Mouse (Mus musculus): ENCODE results near the gene Ccdc62. TPM values are rescaled to one million over a fixed set of nuclear protein-coding genes. Genes with fewer than 3 reads are reported as not detected.

The Ccdc62 gene
- polyA plus RNA-seq, 1 experiment, result 11.5 TPM

DNA sequence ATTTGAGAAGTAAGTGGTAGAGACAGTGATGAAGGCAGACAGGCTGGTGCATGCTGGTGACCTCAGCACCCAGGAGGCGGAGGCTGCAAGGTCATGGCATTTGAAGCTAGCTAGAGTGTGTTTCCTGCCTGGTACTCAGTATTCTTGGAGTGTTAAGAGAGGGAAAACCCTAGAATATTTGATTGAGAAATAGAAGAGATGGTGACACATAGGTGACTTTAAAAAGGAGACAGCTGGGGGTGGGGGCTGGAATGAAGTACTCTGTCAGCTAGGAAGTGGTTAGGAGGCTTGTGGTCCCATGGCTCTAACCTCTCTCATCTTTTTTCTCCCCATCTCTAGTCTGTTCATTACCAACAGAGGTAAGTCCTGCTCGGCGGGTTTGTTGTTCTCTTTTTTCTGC is 15.6 kb upstream of the Ccdc62 start:
- Histone ChIP-seq H3K4me1 (ENCODE audit: control insufficient read depth, insufficient read depth, insufficient read length, low read length) (peaks cover 2% of the 10 kb centered on the region; the same call in 1 of the 2 replicates), H3K4me3 (ENCODE audit: insufficient read depth, low read depth, low read length) (no peak overlapping the region), H3K27ac (replicated peaks; ENCODE audit: low read depth, low read length) (no peak overlapping the region)

DNA sequence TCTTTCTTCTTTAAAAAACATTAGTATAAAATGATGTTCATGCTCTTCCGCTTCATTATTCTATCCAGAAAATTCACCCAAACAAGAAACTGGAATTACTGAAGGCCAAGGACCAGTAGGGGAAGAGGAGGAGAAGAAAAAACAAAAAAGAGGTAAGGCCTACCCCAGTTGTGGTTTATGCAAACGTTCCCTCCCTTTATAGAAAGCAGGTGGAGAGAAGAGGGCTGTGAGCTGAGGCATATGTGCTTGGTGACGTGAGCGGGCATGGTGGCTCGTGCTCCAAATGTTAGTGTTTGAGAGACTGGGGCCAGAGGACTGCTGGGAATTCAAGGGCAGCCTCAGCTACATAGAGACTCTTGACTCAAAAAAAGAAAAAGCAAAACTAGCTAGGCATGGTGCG is 8.4 kb upstream of the Ccdc62 start:
- Histone ChIP-seq H3K4me3 (ENCODE audit: insufficient read depth, low read depth, low read length) (no peak overlapping the region), H3K4me1 (ENCODE audit: control insufficient read depth, insufficient read depth, insufficient read length, low read length) (no peaks in the 10 kb centered on the region), H3K27ac (replicated peaks; ENCODE audit: low read depth, low read length) (no peak overlapping the region)

DNA sequence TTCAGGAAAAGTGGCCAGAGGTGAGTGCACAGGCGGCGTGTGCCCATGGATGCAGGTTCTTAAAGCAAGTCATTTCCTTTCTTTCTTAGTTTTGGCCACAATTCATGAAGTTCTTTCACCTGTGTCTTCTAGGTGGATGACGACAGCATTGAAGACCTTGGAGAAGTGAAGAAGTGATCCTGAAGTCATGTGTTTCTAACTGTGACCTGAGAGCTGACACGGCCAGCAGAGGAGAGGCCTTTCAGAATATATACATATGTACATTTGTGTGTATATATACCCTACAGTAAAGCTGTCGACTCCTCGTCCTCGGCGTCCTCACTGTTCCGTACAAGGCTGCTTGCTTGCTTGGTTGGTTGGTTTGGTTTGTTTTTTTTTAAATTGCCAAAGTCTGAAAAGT is 3.4 kb upstream of the Ccdc62 start, which contains the start of gene Gm43518:
TSS of gene Gm43518 (plus strand) at position 301 of the 400 bp plus-strand sequence.
- Histone ChIP-seq H3K4me3 (ENCODE audit: insufficient read depth, low read depth, low read length) (no peak within 1 kb of the TSS), H3K4me1 (ENCODE audit: control insufficient read depth, insufficient read depth, insufficient read length, low read length) (peaks cover 2% of the 10 kb centered on the region), H3K27ac (replicated peaks; ENCODE audit: low read depth, low read length) (no peak within 1 kb of the TSS)

DNA sequence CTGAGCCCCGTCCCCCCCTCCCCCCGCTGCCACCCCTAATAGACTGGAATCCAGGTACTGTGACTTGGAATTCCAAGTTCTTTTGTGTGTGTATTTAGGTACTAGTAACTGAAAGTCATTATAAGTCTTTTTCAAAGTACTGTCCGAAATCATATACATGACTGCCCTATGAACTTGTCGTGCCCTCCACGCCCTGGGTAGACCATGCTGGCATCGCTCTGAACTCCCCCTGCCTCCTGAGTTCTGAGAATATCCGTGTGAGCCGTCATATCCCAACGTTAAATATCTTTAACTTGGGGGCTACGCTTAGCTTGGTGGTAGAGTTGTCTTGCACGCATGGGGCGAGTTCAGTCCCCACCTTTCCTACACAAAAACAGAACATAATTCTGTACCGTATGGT is 652 bp downstream of the Ccdc62 start:
- Histone ChIP-seq H3K27ac (replicated peaks; ENCODE audit: low read depth, low read length) (no peak overlapping the region), H3K4me1 (ENCODE audit: control insufficient read depth, insufficient read depth, insufficient read length, low read length) (peaks cover 2% of the 10 kb centered on the region), H3K4me3 (ENCODE audit: insufficient read depth, low read depth, low read length) (peak overlapping the region; percentile 98)

DNA sequence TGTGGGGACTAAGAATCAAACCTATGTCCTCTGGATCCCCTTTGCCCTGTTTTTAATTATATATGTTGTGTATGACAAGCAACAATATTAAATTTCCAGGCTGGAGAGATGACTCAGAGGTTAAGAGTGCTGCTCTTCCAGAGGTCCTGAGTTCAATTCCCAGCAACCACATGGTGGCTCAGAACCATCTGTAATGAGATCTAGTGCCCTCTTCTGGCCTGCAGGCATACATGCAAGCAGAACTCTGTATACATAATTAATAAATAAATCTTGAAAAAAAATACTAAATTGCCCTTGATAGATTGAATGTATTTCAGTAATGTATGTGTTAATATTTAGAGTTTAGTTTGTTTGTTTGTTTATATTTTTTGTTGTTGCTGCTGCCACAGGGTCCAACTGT is 2.4 kb downstream of the Ccdc62 start:
- Histone ChIP-seq H3K27ac (replicated peaks; ENCODE audit: low read depth, low read length) (no peak overlapping the region), H3K4me1 (ENCODE audit: control insufficient read depth, insufficient read depth, insufficient read length, low read length) (peaks cover 2% of the 10 kb centered on the region), H3K4me3 (ENCODE audit: insufficient read depth, low read depth, low read length) (no peak overlapping the region)

DNA sequence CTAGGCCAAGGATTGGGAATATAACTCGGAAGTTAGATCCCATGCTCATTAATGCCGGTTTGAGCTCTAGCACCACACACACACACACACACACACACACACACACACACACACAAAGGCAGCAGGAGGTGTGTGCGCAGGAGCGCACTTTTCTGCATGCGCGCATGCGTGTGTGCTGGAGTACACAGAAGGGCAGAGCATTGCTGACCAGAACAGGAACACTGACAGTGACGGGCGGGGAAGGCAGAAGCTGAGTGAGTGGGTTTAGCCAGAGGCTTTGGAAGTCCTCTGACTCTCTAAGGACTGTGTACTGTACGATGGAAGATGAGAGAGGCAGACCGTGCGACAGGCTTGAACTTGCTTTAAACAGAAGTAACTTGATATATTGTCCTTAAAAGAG is 3.1 kb downstream of the Ccdc62 start:
- no peak overlapping the region for H3K27ac ChIP-seq (replicated peaks; ENCODE audit: low read depth, low read length)

DNA sequence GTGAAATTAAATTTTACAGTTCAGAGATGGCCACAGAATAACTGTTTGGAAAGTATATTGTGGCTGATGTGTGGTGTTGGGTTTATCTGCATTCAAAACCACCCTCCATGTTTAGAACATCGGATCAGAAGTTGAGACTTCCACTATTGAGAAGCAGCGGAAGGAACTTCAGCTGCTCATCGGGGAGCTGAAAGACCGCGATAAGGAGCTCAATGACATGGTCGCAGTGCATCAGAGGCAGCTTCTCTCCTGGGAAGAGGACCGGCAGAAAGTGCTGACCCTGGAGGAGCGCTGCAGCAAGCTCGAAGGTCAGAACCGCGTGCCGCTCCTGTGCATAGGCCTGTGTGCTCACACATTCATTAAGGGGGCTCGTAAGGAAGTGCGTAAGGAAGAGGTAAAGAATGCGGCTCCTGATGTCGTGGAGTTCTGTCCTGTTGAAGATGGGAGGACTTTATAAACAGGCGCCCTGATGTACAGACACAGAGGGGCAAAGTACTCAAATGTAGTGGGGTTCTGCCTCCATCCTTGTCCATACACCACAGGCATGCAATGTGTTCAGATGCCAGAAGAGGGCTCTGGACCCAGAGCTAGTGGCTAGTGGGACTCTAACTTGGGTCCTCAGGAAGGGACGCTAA is 3.6 kb downstream of the Ccdc62 start:
- Histone ChIP-seq H3K27ac (replicated peaks; ENCODE audit: low read depth, low read length) (no peak overlapping the region), H3K4me1 (ENCODE audit: control insufficient read depth, insufficient read depth, insufficient read length, low read length) (peaks cover 2% of the 10 kb centered on the region), H3K4me3 (ENCODE audit: insufficient read depth, low read depth, low read length) (no peak overlapping the region)

More for the DNA sequence above, 3.1 kb downstream of the Ccdc62 start:
- H3K4me1 ChIP-seq (ENCODE audit: control insufficient read depth, insufficient read depth, insufficient read length, low read length), result peaks cover 2% of the 10 kb centered on the region
- H3K4me3 ChIP-seq (ENCODE audit: insufficient read depth, low read depth, low read length), result no peak overlapping the region

DNA sequence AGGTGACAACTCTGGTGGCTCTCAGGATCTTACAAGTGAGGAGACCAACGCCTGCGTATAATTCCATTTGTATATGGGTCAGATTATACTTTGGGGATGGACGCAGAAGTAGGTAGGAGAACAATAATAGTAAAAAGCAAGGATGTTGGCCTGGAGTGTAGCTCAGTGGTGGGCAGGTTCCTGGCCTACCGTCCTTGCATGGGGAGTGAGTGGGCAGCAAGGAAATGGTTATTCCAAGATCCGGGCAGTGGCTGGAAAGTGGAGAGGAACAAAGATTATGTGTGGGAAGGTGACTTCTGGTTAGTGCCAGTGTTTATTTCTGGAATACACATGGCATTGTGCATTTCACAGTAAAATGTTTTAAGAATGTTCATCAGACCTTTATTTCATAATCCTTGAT is 5.5 kb downstream of the Ccdc62 start:
- H3K27ac ChIP-seq (replicated peaks; ENCODE audit: low read depth, low read length), result no peak overlapping the region
- peaks cover 2% of the 10 kb centered on the region for H3K4me1 ChIP-seq (ENCODE audit: control insufficient read depth, insufficient read depth, insufficient read length, low read length)

DNA sequence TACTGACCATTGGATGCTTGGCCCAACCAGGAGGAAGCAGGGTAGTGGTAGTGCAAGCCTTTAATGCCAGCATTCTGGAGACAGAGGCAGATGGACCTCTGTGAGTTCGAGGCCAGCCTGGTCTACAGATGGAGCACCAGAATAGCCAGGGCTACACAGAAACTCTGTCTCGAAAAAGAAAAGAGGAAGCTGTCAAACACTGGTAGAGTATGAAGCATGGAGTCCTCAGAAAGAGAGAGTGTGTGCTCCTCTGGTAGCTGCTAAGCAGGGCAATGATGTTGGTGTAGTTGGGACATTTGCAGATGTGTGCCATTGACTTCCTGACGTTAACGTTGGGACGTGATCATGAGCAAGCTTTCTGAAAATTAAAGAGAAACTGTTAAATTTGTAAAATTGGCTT is 8.0 kb downstream of the Ccdc62 start:
- Histone ChIP-seq H3K4me3 (ENCODE audit: insufficient read depth, low read depth, low read length) (no peak overlapping the region), H3K27ac (replicated peaks; ENCODE audit: low read depth, low read length) (no peak overlapping the region), H3K4me1 (ENCODE audit: control insufficient read depth, insufficient read depth, insufficient read length, low read length) (no peaks in the 10 kb centered on the region)

More for the DNA sequence above, 5.5 kb downstream of the Ccdc62 start:
- H3K4me3 ChIP-seq (ENCODE audit: insufficient read depth, low read depth, low read length), result no peak overlapping the region

DNA sequence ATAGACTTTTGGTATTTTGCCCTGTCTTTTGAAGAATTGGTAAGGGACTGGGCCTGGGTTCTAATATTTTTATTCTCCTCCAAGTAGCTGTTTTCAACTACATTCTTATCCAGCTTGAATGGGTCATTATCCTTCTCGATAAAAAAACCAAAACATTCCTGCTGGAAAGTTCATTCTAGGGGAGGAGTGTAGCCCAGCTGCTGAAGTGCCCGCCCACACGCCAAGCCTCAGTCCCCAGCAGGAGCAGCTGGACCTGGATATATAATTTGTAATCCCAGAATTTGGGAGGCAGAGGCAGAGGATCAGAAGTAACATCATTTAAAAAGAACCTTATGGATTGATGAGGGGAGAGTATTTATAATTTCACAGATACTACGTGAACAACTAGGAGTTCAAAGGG is 16.1 kb downstream of the Ccdc62 start:
- H3K27ac ChIP-seq (replicated peaks; ENCODE audit: low read depth, low read length), result no peak overlapping the region
- H3K4me1 ChIP-seq (ENCODE audit: control insufficient read depth, insufficient read depth, insufficient read length, low read length), result no peaks in the 10 kb centered on the region
- H3K4me3 ChIP-seq (ENCODE audit: insufficient read depth, low read depth, low read length), result no peak overlapping the region

DNA sequence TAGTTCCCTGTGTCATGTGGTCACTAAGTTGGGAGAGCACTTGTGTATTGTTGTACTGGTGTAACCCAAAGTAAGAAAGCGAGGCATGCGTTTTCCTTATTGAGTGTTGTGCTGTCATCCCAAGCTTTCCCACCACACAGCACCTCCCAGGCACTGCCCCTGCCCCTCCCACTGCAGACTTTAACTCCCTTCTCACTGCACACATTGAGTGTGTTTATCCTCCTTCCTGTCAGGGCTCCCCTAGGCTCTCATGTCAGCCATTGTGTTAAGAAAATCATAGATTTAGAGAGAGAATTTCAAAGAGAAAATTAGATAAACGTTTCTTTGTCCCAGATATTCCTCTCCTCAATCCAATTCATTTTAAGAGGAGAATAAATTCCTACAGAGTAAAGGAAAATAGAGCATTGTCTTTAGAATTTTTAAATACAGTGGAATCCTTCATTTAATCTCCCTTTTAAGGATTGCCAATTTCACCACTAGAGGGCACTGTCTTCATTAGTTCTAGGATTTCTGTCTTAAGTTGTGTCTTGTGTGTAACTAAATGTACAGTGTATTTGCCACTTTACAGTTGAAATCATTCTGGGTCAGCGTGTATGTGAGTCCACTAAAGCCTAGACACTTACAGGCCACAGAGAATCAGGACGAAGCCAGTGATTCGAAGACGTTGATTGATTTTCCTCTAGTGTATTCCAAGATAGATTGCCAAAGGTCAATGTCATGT is 16.7 kb downstream of the Ccdc62 start:
- H3K4me1 ChIP-seq (ENCODE audit: control insufficient read depth, insufficient read depth, insufficient read length, low read length), result no peaks in the 10 kb centered on the region
- H3K27ac ChIP-seq (replicated peaks; ENCODE audit: low read depth, low read length), result no peak overlapping the region
- H3K4me3 ChIP-seq (ENCODE audit: insufficient read depth, low read depth, low read length), result no peak overlapping the region

DNA sequence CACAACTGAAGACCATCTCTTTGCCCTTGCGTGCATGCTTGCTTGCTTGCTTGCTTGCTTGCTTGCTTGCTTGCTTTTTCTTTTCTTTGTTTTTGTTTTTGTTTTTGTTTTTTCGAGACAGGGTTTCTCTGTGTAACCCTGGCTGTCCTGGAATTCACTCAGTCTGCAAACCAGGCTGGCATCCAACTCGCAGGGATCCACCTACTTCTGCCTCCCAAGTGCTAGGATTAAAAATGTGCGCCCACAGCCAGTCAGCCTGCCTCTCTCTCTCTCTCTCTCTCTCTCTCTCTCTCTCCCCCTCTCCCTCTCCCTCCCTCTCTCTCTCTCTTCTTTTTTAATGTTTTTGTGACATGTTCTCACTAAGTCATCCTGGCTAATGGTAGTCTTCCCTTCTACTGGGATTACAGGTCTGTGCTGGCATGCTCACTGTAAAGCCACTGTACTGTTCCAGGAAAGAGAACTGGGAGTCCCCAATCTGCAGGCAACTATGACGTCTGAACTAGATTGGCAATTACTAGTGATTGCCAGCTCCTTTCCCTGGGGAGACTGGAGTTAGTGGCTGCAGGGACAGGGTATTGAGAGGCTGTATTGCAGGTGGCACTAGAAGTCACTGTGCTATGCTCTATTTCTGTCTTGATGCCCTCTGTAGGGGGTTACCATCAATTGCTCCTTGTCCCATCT is 22.0 kb downstream of the Ccdc62 start:
- H3K4me1 ChIP-seq (ENCODE audit: control insufficient read depth, insufficient read depth, insufficient read length, low read length), result no peaks in the 10 kb centered on the region
- no peak overlapping the region for H3K4me3 ChIP-seq (ENCODE audit: insufficient read depth, low read depth, low read length)
- H3K27ac ChIP-seq (replicated peaks; ENCODE audit: low read depth, low read length), result no peak overlapping the region

DNA sequence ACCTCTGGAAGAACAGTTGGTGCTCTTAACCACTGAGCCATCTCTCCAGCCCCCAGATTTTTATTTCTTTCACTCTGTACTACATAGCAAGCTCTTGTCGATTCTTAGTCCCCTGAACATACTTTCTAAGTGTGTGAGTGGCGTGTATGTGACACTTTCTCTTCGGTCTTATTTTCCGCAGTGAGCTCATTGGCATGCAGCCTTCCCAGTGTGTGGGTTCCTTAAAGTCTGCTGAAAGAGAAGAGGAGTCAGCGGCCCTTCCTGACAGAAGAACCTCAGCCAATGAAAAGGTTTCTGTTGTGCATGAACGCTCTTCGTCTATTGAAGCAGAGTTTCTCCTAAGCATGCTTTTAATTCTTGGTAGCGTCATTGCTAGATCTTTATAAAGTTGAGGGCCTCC is 26.7 kb downstream of the Ccdc62 start:
- no peaks in the 10 kb centered on the region for H3K4me1 ChIP-seq (ENCODE audit: control insufficient read depth, insufficient read depth, insufficient read length, low read length)
- no peak overlapping the region for H3K4me3 ChIP-seq (ENCODE audit: insufficient read depth, low read depth, low read length)
- H3K27ac ChIP-seq (replicated peaks; ENCODE audit: low read depth, low read length), result no peak overlapping the region

DNA sequence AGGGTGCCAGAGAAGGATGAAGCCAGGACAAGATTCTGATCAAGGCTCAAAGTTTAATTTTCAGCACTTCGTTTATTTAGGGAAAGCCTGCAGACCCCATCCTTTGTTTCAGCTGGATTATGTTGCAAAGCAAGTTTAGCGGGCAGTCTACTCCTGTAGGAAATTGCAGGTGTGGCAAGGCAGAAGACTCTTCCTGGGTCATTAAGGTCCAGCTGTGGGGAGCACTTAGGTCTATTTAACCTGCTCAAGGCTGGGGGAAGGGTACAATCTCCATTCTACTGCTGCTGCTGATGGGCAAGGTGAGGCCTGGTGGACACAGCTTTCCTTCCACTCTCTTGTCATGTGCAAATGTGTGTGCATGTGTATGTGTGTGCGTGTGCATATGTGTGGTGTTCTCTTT is 28.5 kb downstream of the Ccdc62 start:
- Histone ChIP-seq H3K4me1 (ENCODE audit: control insufficient read depth, insufficient read depth, insufficient read length, low read length) (no peaks in the 10 kb centered on the region), H3K4me3 (ENCODE audit: insufficient read depth, low read depth, low read length) (no peak overlapping the region), H3K27ac (replicated peaks; ENCODE audit: low read depth, low read length) (no peak overlapping the region)

DNA sequence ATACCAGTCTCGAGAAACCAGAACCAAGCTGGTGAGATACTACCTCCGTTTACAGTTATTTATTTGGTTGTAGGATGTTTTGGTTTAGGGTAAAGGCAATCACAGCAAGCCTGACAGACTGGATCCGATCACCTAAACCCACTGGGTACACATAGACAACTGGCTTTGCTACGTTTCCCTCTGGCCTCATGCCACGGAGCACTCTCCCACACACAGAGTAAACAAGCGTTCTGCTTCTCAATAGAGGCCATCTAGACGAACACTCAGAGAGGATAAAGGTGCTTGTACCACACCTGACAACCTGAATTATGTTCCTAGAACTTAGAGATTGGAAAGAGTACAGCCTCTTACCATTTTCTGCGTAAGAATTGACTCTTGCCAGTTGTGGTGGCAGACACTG is 29.6 kb downstream of the Ccdc62 start:
- Histone ChIP-seq H3K27ac (replicated peaks; ENCODE audit: low read depth, low read length) (no peak overlapping the region), H3K4me1 (ENCODE audit: control insufficient read depth, insufficient read depth, insufficient read length, low read length) (no peaks in the 10 kb centered on the region), H3K4me3 (ENCODE audit: insufficient read depth, low read depth, low read length) (no peak overlapping the region)

DNA sequence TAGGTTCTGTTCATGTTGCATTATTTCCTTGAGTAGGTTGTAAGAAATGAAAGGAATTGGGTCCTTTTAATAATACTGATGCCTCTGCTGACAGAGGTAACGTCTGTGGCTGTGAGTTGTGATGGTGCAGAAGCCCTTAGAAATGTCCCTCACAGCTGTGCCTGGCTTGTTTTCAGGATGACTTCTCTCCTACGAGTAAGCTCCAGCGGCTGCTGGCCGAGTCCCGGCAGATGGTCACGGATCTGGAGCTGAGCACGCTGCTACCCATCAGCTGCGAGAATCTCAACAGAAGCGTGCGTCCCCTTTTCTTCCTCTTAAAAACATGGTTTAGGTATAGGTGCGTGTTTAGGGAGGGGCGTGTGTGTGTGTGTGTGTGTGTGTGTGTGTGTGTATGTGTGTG is 30.6 kb downstream of the Ccdc62 start:
- H3K4me1 ChIP-seq (ENCODE audit: control insufficient read depth, insufficient read depth, insufficient read length, low read length), result no peaks in the 10 kb centered on the region
- H3K4me3 ChIP-seq (ENCODE audit: insufficient read depth, low read depth, low read length), result no peak overlapping the region
- no peak overlapping the region for H3K27ac ChIP-seq (replicated peaks; ENCODE audit: low read depth, low read length)

All from brown adipose tissue, adult 24 weeks (tissue).